Mouse (Mus musculus) olfactory bulb, adult 2 months (tissue): ENCODE measurements around the gene Pid1.

Experiments
- CTCF ChIP-seq: fragments of 200-500 bp; IDR thresholded peaks from 2 replicates; pipeline ENCODE4 v1.5.1; 2012; ENCODE audit warnings: low read depth, mild to moderate bottlenecking, low read length, moderate library complexity; ENCODE audit not compliant: insufficient read depth
- POLR2A ChIP-seq: fragments of 200-500 bp; IDR thresholded peaks from 2 replicates; pipeline ENCODE4 v1.6.1; 2012; ENCODE audit warnings: mild to moderate bottlenecking, low read depth, low read length, moderate library complexity; ENCODE audit not compliant: insufficient read depth

- TF ChIP-seq POLR2A (no peak), CTCF (no peak)
Observed at GRCm38 (mm10) chr1:84271712-84272200, 92.2 kb downstream of the Pid1 start.
